Mouse (Mus musculus): Measurements from ENCODE around the gene Gm29133.

DNA sequence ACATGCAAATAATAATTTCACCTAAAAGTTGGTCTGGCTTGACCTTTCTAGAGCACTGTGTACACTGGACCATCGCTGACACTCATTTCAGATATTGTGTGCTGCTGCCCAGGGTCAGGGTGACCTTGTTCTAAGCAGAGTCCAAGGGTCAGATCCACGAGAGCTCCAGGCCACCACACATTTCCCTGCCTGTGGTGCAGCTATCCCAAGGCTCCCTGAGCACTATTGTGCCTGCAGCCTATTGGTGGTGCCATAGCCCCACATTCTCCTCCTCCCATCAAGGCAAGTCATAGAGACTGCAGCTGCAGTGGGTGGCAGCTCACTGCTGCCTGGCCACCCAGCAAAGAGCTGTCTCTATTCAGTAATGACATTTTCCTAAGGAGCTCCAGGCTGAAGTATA is 2.7 kb upstream of the Gm29133 start:
- TF ChIP-seq CTCF (IDR thresholded peaks at IDR 0.05; ENCODE audit: low read depth) = no peak
- no peak for TF ChIP-seq EP300 (IDR thresholded peaks at IDR 0.05; ENCODE audit: low read depth)

Measured in heart, postnatal 0 days (tissue).